Mouse (Mus musculus): ENCODE measurements around the gene Olfr1359. TPM values are rescaled to one million over a fixed set of nuclear protein-coding genes. Genes with fewer than 3 reads are reported as not detected.
"Not testable (repeated sequence)": the region's sequence is repeated elsewhere in the genome, so short reads cannot be mapped to it uniquely, and the experiment has no call there.

Olfr1359 gene
- polyA plus RNA-seq, 1 experiment from 2014 or later, result not detected

GRCm38 (mm10) chr13:21715131-21715863 is 17.4 kb downstream of the Olfr1359 start:
- no peaks in the 10 kb centered on the region for H3K9me3 ChIP-seq (replicated peaks; ENCODE audit: control insufficient read depth, low read length)
- no peaks in the 10 kb centered on the region for H3K36me3 ChIP-seq (ENCODE audit: control insufficient read depth, insufficient read depth)
- no peaks in the 10 kb centered on the region for H3K27me3 ChIP-seq (ENCODE audit: control insufficient read depth, insufficient read depth, low read length)
- H3K4me1 ChIP-seq (ENCODE audit: control insufficient read depth, insufficient read depth, low read length), result peaks cover 21% of the 10 kb centered on the region
- H3K9ac ChIP-seq (ENCODE audit: low read length), result peak overlapping the region; percentile 65
- under 1% methylated on average over 22 of the region's 22 CpGs for WGBS
- peak overlapping the region; percentile 81 for H3K27ac ChIP-seq (ENCODE audit: low read length)
- peak overlapping the region; percentile 52 for H3K4me3 ChIP-seq (ENCODE audit: low read length)
- H3K4me2 ChIP-seq (ENCODE audit: low read depth, low read length), result peak overlapping the region; percentile 91
- no peak for ATAC-seq (replicated peaks; ENCODE audit: extremely low read depth, insufficient read depth, low FRiP score)

- H3K4me2 ChIP-seq (ENCODE audit: low read depth, low read length), result peak within 1 kb of the TSS; percentile 91
- under 1% methylated on average over 30 of the region's 50 CpGs for WGBS
- peak; percentile 92 for ATAC-seq (replicated peaks; ENCODE audit: extremely low read depth, insufficient read depth, low FRiP score)
- H3K4me1 ChIP-seq (ENCODE audit: control insufficient read depth, insufficient read depth, low read length), result peaks cover 24% of the 10 kb centered on the region
- H3K9me3 ChIP-seq (replicated peaks; ENCODE audit: control insufficient read depth, low read length); H3K36me3 ChIP-seq (ENCODE audit: control insufficient read depth, insufficient read depth); H3K27me3 ChIP-seq (ENCODE audit: control insufficient read depth, insufficient read depth, low read length): not testable (repeated sequence)
- H3K9ac ChIP-seq (ENCODE audit: low read length), result peak within 1 kb of the TSS; percentile 65
- peak within 1 kb of the TSS; percentile 86 for H3K27ac ChIP-seq (ENCODE audit: low read length)
- H3K4me3 ChIP-seq (ENCODE audit: low read length), result peak within 1 kb of the TSS; percentile 52
These were observed 18.1 kb downstream of the Olfr1359 start, which contains the start of the genes Hist1h2bl and Hist1h2ai for GRCm38 (mm10) chr13:21715864-21716539. Gene Hist1h2bl (minus strand): TSS chr13:21716143. Gene Hist1h2ai (plus strand): TSS chr13:21716422.

GRCm38 (mm10) chr13:21716540-21717391 is 18.9 kb downstream of the Olfr1359 start:
- ATAC-seq (replicated peaks; ENCODE audit: extremely low read depth, insufficient read depth, low FRiP score), result peak; percentile 10; the same call in 1 of the 2 replicates
- H3K4me3 ChIP-seq (ENCODE audit: low read length), result peak overlapping the region; percentile 51
- not testable (repeated sequence) for H3K27me3 ChIP-seq (ENCODE audit: control insufficient read depth, insufficient read depth, low read length); H3K36me3 ChIP-seq (ENCODE audit: control insufficient read depth, insufficient read depth); H3K9me3 ChIP-seq (replicated peaks; ENCODE audit: control insufficient read depth, low read length)
- H3K4me1 ChIP-seq (ENCODE audit: control insufficient read depth, insufficient read depth, low read length), result peaks cover 21% of the 10 kb centered on the region
- WGBS, result 0% methylated on average over 10 of the region's 38 CpGs
- H3K4me2 ChIP-seq (ENCODE audit: low read depth, low read length), result peak overlapping the region; percentile 91
- H3K9ac ChIP-seq (ENCODE audit: low read length), result peak overlapping the region; percentile 60
- peak overlapping the region; percentile 86 for H3K27ac ChIP-seq (ENCODE audit: low read length)

GRCm38 (mm10) chr13:21717397-21718357 is 19.8 kb downstream of the Olfr1359 start, which contains the start of gene Hist1h3h:
Gene Hist1h3h (plus strand): TSS chr13:21717659.
- not testable (repeated sequence) for H3K36me3 ChIP-seq (ENCODE audit: control insufficient read depth, insufficient read depth); H3K27me3 ChIP-seq (ENCODE audit: control insufficient read depth, insufficient read depth, low read length); H3K9me3 ChIP-seq (replicated peaks; ENCODE audit: control insufficient read depth, low read length)
- H3K4me1 ChIP-seq (ENCODE audit: control insufficient read depth, insufficient read depth, low read length), result peaks cover 26% of the 10 kb centered on the region
- peak within 1 kb of the TSS; percentile 54 for H3K4me3 ChIP-seq (ENCODE audit: low read length)
- 3% methylated on average over 24 of the region's 56 CpGs for WGBS
- ATAC-seq (replicated peaks; ENCODE audit: extremely low read depth, insufficient read depth, low FRiP score), result peak; percentile 32
- H3K9ac ChIP-seq (ENCODE audit: low read length), result peak within 1 kb of the TSS; percentile 74
- peak within 1 kb of the TSS; percentile 91 for H3K4me2 ChIP-seq (ENCODE audit: low read depth, low read length)
- peak within 1 kb of the TSS; percentile 86 for H3K27ac ChIP-seq (ENCODE audit: low read length)

- Histone ChIP-seq H3K9me3 (replicated peaks; ENCODE audit: control insufficient read depth, low read length) (no peaks in the 10 kb centered on the region), H3K4me2 (ENCODE audit: low read depth, low read length) (peak overlapping the region; percentile 75), H3K4me1 (ENCODE audit: control insufficient read depth, insufficient read depth, low read length) (peaks cover 29% of the 10 kb centered on the region), H3K9ac (ENCODE audit: low read length) (peak overlapping the region; percentile 74), H3K27ac (ENCODE audit: low read length) (peak overlapping the region; percentile 69), H3K27me3 (ENCODE audit: control insufficient read depth, insufficient read depth, low read length) (no peaks in the 10 kb centered on the region), H3K36me3 (ENCODE audit: control insufficient read depth, insufficient read depth) (no peaks in the 10 kb centered on the region), H3K4me3 (ENCODE audit: low read length) (peak overlapping the region; percentile 54)
- 65% methylated on average over 4 of the region's 4 CpGs for WGBS
- no peak for ATAC-seq (replicated peaks; ENCODE audit: extremely low read depth, insufficient read depth, low FRiP score)
These were observed 20.6 kb downstream of the Olfr1359 start for GRCm38 (mm10) chr13:21718381-21719080.

- Histone ChIP-seq H3K27ac (ENCODE audit: low read length) (peak overlapping the region; percentile 75), H3K4me3 (ENCODE audit: low read length) (peak overlapping the region; percentile 49), H3K4me2 (ENCODE audit: low read depth, low read length) (peak overlapping the region; percentile 65), H3K9ac (ENCODE audit: low read length) (peak overlapping the region; percentile 42), H3K4me1 (ENCODE audit: control insufficient read depth, insufficient read depth, low read length) (peaks cover 21% of the 10 kb centered on the region)
- WGBS, result 4% methylated on average over 21 of the region's 44 CpGs
- H3K36me3 ChIP-seq (ENCODE audit: control insufficient read depth, insufficient read depth); H3K27me3 ChIP-seq (ENCODE audit: control insufficient read depth, insufficient read depth, low read length); H3K9me3 ChIP-seq (replicated peaks; ENCODE audit: control insufficient read depth, low read length): not testable (repeated sequence)
- peak; percentile 3; the same call in 1 of the 2 replicates for ATAC-seq (replicated peaks; ENCODE audit: extremely low read depth, insufficient read depth, low FRiP score)
These were observed 23.3 kb downstream of the Olfr1359 start for GRCm38 (mm10) chr13:21721107-21721756.

GRCm38 (mm10) chr13:21721757-21722372 is 24.0 kb downstream of the Olfr1359 start, which contains the start of gene Hist1h2bm:
Gene Hist1h2bm (plus strand): TSS chr13:21722044.
- H3K36me3 ChIP-seq (ENCODE audit: control insufficient read depth, insufficient read depth); H3K27me3 ChIP-seq (ENCODE audit: control insufficient read depth, insufficient read depth, low read length); H3K9me3 ChIP-seq (replicated peaks; ENCODE audit: control insufficient read depth, low read length): not testable (repeated sequence)
- WGBS, result 1% methylated on average over 37 of the region's 37 CpGs
- peak within 1 kb of the TSS; percentile 42 for H3K9ac ChIP-seq (ENCODE audit: low read length)
- peak; percentile 95 for ATAC-seq (replicated peaks; ENCODE audit: extremely low read depth, insufficient read depth, low FRiP score)
- peaks cover 20% of the 10 kb centered on the region for H3K4me1 ChIP-seq (ENCODE audit: control insufficient read depth, insufficient read depth, low read length)
- H3K4me2 ChIP-seq (ENCODE audit: low read depth, low read length), result peak within 1 kb of the TSS; percentile 65
- H3K4me3 ChIP-seq (ENCODE audit: low read length), result peak within 1 kb of the TSS; percentile 49
- peak within 1 kb of the TSS; percentile 76 for H3K27ac ChIP-seq (ENCODE audit: low read length)
